Mouse (Mus musculus) kidney, postnatal 10 days (tissue): ENCODE results near the gene BC025920.

Experiments
- DNase-seq: peaks from one replicate; pipeline ENCODE4 v3.0.0; 2021; ENCODE audit warnings: mixed read lengths

The BC025920 gene

DNA sequence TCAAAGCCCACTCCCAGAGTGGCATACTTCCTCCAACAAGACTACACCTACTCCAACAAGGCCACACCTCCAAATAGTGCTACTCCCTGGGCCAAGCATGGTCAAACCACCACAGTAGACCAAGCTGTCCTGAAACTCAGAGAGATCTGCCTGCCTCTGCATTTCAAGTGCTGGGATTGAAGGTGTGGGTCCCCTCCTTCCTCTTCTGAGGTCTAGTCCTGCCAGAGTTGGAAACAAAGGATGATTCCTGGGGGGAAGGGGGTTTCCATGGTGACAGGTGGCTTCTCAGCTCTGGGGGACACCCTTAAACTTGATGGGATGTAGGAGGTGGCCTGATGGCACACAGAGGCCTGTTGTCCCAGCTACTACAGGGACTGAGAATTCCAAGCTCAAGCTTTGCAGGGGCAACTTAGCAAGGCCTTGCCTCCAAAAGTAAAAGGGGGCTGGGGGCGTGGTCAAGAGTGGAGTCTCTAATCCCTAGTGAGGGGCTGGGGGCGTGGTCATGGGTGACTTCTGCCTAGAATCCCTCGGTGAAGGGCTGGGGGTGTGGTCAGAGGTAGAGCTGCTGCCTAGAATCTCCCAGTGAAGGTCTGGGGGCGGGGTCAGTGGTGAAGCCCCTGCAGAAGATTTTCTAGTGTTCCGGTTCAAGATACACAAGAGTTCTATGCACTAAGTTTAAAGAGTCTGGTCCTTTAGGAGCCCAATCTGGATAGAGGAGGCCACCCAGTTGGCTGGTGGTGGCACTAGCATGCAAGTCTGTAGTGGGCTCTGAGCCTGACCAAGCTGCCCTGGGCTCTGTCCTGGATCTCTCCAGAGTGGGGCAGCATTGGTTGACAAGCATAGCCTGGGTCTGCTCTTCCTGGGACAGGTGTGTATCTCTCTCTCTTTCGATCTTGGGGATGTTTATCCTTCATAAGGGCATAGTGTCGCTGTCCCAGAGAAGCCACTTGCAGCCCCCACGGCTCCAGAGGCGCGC lies 31.7 kb upstream of the BC025920 start, which contains the start of gene Tle2:
TSS of gene Tle2 (plus strand) at position 481 of the 976 bp plus-strand sequence.
- DNase-seq, result peak; percentile 55

DNA sequence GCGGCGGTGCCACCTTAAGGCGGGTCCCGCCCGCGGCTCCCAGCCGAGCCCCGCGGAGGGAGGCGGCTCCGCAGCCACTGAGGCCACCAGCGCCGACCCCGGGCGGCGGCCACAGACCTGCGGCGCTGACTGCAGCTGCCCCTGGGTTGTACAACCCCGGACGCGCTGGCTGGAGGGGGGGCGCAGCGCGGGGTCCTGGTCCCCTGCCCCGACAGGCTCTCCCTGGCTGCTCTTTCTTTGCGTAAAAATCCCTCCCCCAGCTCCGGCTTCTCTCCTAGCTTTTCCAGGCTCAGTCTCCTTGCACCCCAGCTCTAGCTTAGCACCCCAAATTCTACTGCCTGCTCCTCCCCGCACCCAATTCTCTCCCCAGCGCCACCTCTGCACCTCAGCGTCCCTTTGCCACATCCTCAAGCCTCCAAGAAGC lies 30.9 kb upstream of the BC025920 start:
- DNase-seq, result peak; percentile 81

DNA sequence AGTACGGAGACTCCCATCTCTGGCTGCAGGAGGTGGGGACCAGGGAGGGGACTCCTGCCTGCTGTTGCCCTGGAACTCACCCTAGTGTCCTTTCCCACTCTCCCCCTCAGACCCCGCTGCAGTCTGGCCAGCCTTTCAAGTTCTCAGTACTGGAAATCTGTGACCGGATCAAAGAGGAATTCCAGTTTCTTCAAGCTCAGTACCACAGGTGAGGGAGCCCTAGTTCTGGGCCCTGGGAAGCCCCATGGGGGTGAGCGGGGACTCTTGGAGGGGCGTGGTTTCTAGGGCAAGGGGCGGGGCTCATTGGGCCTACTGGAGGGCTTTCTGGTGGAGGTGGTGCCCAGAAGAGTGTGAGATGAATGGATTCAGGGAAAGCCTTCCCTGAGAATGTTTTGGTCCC lies 30.4 kb upstream of the BC025920 start:
- DNase-seq, result peak; percentile 54

DNA sequence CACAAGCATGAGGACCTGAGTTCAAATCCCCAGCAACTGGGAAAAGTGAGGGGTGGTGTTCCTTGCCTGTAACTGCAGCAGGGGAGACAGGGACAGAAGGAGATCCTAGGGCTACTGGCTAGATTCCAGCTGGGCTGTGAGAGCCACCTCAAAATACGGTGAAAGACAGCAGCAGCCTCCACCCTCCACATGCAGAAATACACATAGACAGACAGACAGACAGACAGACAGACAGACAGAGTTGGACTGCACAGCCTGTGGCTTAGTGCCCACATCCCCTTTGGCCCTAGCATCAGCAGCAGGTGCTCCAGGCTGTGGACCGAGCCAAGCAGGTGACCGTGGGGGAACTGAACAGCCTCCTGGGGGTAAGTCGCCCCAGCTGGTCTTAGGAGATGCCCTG lies 26.1 kb upstream of the BC025920 start:
- no peak for DNase-seq

DNA sequence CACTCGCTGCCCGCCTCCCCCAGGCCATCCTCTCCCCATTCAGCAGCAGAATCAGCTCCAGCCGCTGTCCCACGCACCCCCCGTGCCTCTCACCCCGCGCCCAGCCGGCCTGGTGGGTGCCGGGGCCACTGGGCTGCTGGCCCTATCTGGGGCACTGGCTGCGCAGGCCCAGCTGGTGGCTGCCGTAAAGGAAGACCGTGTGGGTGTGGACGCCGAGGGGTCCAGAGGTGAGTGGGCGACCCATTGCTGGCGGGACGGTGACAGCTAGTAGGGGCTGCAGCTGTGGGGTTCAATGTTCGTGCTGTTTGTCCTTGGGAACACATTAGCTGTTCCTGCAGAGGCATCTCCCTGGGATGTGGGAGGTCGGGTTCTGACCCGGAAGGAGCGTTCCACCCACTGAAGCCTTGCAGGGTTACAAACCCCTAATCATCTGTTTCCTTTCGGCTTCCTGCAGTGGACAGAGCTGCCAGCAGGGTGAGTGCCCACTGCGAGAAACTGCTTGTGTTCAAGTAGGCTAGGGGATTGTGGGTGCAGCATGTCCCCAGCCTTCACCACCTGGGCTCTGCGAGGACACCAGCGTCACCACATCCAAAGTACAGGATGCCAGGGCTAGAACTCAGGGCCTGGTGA lies 25.5 kb upstream of the BC025920 start:
- peak; percentile 55 for DNase-seq

DNA sequence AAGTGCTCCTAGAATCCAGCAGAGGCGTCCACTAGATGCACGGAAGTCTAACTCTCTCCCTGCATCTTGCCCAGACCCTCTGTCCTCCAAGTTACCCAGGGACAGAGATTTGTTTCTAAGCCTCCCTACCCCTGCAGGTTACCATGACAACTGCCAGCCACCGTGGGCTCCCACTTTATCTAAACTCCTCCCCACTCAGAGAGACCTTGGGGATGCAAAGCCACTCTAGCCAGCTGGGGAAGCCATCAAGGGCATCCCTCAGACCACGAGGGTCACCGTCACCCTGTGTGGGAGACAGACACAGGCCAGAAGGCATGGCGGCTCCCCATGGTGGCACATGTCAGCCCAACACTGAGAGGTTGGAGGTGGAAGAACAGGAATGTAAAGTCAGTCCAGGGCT lies 22.7 kb upstream of the BC025920 start:
- DNase-seq, result no peak

DNA sequence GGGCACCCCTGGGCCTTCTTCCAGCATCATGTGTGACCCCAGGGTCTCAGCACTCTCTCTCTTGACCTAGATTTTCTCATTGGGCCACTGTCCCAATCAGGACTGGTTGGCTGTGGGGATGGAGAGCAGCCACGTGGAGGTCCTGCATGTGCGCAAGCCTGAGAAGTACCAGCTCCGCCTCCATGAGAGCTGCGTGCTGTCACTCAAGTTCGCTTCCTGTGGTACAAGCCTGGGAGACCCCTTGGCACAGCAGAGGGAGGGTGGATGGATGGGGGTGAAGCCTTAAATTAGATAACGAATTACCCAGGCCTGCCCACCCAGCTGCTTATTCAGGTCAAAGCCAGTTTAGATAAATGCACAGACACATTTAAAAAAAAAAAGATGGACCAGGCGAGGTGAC lies 17.3 kb upstream of the BC025920 start:
- DNase-seq, result no peak

DNA sequence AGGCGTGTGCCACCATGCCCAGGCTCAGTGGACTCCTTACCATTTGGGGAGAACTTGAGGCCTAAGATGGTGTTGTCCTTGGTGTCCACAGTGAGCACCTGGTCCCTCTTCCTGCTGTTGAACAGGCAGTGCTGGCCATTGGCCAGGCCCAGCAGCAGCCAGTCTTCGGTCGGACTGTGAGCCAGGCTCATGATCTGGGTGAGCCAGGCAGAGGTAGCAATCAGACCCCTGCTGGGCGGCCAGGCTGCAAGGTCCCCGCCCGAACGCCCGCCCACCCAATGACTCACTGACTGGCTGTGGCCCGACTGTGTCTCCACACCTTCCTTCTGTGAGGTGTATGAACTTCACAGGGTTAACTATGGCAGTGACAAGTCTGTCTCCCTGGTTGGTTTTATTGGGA lies 14.2 kb upstream of the BC025920 start:
- DNase-seq, result no peak

DNA sequence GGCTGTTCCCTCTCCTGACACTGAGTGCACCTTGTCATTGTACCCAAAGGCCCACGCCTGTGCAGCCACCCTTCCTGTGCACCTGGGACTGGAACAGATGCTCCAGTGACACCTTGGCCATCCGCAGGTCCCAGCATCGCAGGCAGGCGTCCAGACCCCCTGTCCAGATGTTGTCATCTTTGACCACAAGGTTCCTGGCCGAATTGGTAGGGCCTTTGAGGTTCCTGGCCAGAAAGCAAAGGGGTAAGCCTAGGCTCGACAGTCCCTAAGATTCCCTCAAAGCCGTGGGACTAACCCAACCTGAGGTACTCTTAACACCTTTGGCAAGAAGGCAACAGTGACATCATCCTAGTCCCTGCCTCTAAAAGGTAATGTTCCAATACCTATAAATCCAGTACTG lies 13.4 kb upstream of the BC025920 start:
- DNase-seq, result no peak

DNA sequence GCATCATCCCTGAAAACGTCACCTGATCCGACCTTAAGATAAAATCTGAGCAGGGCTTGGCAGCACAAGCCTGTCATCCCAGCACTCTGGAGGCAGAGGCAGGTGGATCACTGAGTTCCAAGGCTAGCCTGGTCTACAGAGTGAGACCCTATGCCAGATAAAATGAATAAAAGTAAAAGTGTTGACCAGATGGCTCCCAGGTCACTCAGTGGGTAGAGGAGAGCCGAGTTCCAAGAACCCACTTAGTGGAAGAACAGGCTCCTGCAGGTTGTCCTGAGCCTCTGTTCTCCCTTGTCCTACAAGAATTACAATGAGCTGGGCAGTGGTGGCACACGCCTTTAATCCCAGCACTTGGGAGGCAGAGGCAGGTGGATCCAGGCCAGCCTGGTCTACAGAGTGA lies 12.8 kb upstream of the BC025920 start:
- no peak for DNase-seq

DNA sequence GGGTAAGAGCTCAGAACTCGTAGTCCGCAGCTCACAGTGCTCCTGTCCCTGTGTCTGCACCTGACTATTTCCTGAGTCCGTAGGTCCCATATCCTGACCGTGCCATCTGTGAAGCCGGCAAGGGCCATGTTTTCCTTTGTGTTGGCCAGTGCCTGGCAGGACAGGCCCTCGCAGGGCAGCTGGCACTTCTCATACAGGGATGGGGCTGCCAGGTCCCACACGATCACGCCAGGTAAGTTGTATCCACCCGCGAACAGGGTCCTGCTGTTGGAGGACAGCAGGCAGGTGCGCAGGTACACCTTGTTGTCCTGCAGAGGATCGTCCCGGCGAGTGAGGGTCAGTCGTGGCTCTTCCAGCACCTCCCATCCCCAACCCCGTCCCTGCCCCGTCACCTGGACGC lies 12.1 kb upstream of the BC025920 start:
- DNase-seq, result no peak

DNA sequence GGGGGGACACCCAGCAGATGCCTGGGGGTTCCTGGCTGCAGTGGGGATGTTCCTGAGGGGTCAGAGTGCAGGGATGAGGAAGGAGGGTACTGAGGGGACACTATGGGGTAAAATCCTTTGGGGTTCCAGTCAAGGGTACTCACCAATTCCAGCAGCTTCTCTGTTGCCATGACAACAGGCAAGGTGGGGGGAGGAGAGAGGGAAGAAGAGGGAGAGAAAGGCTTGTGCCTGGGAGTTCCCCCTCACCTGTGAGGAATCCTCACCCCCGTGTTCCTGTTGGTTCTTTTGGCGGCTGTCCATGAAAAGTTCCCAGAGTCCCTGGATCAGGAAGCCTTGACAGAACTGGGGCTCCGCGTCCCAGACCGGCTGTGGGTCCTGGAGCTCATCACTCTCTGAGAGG lies 10.5 kb upstream of the BC025920 start:
- no peak for DNase-seq

DNA sequence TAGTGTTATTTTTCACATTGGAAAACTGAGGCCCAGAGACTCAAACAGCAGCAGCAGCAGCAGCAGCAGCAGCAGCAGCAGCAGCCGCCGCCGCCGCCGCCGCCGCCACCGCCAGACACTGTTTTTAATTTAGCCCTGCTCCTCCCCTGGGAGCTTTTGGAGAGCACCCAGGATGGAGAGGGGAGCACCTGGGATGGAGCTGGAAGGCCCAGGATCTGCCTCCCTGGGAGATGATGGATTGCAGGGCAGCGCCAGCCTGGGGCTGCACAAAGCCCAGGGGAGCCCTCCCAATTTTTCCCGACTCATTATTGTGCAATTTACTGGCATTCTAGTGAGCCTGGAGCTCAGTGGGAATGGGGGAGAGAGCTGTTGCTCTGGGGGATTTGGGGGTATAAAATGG lies 9.5 kb upstream of the BC025920 start:
- DNase-seq, result no peak

DNA sequence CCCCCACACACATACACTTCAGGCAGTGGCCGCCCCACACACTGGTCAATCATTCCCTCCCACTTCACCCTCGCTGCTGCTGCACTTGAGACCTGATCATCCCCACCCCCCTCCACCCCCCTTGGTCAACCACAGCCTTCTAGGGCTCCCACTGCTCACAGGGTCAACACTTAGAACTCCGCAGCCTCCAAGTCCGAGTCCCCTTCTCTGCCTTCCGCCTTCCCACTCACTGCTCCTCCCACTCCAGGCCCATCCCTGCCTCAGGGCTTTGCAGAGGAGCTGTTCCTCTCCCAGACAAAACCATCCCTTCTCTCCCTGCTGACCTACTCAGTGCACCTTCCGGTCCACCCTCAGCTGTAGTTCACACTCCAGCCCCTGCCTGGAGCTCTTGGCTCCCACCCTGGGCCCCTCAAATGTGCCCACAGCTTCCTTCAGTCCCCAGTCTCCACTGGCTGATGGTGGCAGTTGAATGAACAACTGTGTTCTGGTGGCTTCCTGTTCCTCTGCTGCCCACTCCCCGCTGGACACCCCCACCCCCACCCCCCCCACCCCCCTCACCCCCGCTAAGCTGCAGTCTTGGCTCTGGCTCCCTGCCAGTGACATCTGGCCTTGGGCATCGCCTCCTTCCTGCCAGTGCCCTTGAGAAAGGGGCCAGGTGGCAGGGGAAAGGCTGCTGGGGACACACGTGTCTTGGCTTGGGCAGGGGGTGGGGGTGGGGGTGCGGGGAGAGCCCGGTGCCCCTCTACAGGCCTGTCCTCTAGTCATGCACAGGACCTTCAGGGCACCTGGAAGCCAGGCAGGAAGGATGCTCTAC lies 8.7 kb upstream of the BC025920 start:
- peak; percentile 53 for DNase-seq

DNA sequence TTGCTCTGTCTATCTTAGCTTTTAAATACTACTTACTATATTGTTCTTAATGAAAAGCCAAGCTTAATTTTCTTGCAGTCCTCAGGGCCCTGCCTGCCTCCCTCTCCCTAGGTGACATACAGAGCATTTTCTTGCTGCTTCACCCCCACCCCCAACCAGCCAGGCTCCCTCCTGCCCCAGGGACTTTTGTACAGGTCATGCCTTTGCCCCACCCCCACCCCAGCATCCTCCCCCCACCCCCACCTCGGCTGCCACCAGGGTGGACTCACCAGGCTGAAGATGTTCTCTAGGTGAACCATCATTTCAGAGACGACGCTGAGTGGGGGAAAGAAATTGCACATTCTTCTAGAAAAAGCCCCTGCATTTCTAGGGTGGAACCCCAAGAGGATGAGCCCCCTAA lies 7.7 kb upstream of the BC025920 start:
- no peak for DNase-seq

DNA sequence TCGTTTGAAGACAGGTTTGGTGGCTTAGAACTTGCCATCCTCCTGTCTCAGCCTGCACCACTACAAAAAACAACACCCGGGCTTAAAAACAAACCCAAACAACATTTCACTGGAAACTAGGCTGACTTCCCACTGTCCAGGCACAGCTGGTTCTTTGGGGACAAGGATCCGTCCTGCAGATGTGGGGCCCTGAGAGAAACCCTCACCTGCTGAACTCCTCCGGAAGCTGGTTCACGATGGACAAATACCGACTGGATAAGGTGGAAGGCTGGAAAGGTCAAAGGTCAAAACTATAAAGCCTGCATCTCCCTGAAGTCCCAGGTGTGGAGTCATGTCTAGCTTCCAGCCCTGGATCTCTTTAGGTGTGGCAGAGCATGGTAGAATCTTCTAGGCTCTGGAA lies 7.2 kb upstream of the BC025920 start:
- no peak for DNase-seq

DNA sequence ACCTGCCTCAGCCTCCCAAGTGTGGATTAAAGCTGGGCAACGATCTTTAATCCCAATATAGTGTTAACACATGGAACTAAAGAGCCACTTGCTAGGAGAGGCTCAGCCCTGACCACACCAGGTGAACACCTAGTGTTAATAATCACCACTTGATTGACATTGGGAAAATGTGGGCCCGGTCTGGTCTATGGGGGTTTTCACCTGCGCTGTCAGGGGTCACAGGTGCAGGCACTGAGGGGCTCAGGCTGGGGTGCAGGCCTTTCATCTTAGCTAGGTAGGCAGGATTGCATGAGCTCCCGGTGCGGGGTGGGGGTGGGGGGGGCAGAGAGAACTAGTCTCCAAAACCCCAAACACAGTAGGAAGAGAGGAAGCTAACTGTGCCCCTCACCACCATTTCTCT lies 6.4 kb upstream of the BC025920 start:
- no peak for DNase-seq

DNA sequence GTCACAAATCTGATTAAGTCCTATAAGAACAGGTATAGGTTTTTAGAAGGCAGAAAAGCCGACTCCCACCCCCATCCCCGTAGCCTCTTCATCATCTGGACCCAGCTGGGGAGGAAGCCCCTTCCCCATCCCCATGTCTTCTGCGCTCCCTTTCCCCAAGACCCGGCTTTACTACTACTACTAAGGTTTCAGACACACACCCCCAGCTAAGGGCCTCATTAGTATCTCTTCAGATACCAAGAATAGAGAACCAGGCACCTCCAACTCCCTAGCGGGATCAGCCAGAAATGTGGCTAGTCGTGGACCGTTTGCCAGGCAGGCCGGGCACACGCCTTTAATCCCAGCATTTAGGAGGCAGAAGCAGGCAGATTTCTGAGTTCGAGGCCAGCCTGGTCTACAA lies 6.0 kb upstream of the BC025920 start:
- no peak for DNase-seq

DNA sequence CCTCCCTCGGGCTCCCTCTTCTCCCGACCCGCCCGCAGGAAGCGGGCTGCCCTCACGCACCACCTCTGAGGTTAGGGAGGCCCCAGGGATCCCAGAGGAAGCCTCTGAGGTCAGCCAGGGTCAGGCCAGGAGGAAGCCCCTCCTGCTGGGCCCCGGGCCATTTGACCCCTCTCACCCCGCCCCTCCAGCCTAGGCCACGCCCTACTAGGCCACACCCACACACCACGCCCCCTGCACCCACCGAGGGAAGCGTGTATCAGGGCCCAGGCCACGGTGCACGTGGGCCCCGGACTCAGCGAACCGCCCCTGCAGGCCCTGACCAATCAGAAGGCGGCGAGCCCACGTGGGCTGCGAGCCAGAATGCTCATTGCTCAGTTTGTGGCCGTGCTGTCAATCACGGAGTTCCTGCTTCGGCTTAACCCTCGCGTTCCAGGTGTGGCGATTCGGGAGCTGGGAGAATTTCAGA lies 5.3 kb upstream of the BC025920 start, which contains the start of gene Tle6:
TSS of gene Tle6 (minus strand) at position 336 of the 466 bp plus-strand sequence.
- DNase-seq, result peak; percentile 97

DNA sequence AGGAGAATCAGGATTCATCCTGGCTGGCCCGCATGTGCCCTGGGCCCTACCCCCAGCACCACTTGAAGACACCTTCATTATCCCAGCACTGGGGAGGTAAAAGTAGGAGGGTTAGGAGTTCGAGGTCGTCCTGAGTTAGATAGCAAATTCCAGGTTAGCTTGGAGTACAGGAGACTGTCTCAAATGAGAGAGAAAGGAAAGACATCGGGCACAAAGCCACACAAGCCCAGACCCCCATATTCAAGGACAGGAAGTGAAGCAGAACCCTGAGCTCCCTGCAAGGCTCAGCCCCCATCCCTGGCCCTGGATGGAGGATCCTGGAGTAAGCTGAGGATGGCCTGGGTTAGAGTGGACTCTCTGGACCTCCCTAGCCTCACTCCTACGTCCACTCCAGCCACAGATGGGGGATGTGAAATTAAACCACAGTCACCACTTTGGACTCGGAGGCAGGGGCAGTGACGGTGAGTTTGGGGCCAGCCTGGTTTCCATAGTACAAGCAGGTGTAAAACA lies 4.6 kb upstream of the BC025920 start:
- DNase-seq, result no peak

DNA sequence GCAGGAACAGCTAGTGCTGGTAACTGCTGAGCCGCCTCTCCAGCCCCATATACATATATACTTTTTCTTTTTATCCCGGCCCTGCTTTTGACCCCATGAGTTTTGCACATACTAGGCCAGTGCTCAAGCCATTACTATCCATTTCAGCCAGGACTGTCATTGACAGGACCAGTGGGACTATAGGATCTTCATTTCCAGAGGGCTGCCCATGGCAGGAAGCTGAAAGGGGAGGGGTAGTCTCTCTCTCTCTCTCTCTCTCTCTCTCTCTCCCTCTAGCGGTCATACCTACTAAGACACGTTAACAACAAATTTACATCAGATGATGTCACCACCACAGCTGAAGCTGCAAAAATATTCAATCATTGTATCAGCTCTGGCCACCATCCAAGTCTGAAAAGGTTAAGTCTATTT lies 3.3 kb upstream of the BC025920 start:
- no peak for DNase-seq

DNA sequence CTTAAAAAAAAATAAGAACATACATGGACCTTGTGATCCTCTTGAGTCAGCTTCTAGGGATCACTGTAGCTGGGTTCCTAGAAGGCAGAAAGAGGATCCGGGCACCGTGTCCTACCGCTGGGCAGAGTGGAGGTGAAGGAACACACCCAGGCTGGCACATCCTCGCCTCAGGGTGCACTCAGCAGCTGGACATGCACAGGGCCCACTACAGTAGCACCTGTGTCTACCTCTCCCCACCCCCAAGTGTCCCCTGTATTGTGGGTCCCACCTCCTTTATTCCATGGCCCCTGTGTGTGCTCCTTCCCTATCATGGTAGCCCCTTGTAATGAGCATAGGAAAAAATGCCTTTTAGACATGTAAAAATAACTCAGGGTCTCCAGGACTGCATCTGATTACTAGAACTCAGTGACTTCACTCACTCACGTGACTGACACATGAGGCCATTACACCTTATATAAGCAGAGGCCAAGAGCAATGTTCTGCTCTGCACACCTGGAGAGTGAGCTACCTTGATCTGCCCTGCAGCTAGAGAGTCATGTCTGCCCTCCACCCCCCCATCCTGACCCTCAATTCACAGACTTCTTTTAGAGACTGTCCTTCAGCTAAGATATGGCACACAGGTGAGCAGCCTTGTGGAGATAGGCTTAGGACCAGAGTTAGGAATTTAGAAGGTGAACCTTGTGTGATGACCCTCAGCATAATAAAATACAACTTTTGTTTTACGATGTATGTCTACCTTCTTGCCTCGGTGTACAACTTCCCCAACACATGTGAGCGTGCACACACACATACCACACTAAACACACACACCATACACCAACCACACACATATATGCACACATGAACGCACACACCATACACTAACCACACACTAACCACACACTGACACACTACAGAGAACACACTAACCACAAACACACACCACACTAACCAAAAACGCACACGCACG lies 1.8 kb upstream of the BC025920 start:
- DNase-seq, result no peak
